Mouse (Mus musculus) lung, postnatal 0 days (tissue): ENCODE measurements around the gene Cracr2a.

Source experiments
- CTCF ChIP-seq: IDR thresholded peaks from 2 replicates; pipeline ENCODE4 v1.5.1; 2016; ENCODE audit warnings: antibody characterized with exemption, mild to moderate bottlenecking
- EP300 ChIP-seq: IDR thresholded peaks from 2 replicates; pipeline ENCODE4 v1.6.1; 2016; ENCODE audit warnings: antibody characterized with exemption, mild to moderate bottlenecking, control low read depth

DNA sequence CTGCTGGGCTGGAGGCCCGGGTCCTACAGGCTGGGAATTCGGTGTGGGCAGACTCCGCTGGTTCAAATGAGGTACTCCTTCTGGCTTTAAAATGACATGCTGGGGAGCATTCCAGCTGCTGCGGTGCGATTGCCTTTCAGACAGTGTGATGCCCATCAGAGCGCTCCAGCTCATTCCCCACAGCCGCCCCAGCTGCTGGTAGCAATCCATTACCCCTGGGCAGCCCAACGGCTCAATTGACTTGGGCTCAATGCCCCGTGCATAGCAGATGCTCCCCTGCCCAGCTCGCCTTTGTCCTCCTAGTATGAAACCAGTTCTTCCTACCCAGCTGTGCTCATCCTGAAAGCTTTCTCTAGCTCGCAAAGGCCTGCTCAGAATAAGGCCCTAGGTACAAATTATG lies 115.7 kb downstream of the Cracr2a start:
- TF ChIP-seq CTCF = no peak
- no peak for TF ChIP-seq EP300
